Comparison of ENCODE assay signal across 20 mouse cellular contexts in genomic region chr5:107847817-107848216, GRCm38 (mm10). TPM values are rescaled to one million over a fixed set of nuclear protein-coding genes. Genes with fewer than 3 reads are reported as not detected.
"Had no signal": no experiment of that assay in that cellular context is flagged by ENCODE, and none has a peak within 500 bp of the region (broad histone marks: within the 10 kb centered on the region; RNA-seq: fewer than 3 reads in every experiment).

No protein-coding gene starts in this region.

- H3K4me1 ChIP-seq: midbrain, embryonic 10.5 days; midbrain, embryonic 15.5 days; neural tube, embryonic 12.5 days had no signal

- DNase-seq: spleen, adult 18-20 months; thymus, adult 2 months; thymus, postnatal 25 days had no signal

- H3K27ac ChIP-seq: kidney, embryonic 15.5 days; limb, embryonic 15.5 days; liver, embryonic 12.5 days; midbrain, embryonic 10.5 days; midbrain, embryonic 15.5 days; neural tube, embryonic 12.5 days had no signal

- H3K4me3 ChIP-seq: kidney, embryonic 15.5 days; limb, embryonic 15.5 days; liver, embryonic 12.5 days; midbrain, embryonic 10.5 days; midbrain, embryonic 15.5 days; neural tube, embryonic 12.5 days had no signal

- H3K36me3 ChIP-seq: midbrain, embryonic 15.5 days; neural tube, embryonic 12.5 days had no signal

- H3K4me2 ChIP-seq: kidney, embryonic 15.5 days; limb, embryonic 15.5 days; liver, embryonic 12.5 days; lung, embryonic 14.5 days; midbrain, embryonic 15.5 days; neural tube, embryonic 12.5 days had no signal

- H3K27me3 ChIP-seq: kidney, embryonic 15.5 days; limb, embryonic 15.5 days; liver, embryonic 12.5 days; midbrain, embryonic 15.5 days; neural tube, embryonic 12.5 days had no signal

- H3K9me3 ChIP-seq: kidney, embryonic 15.5 days; limb, embryonic 15.5 days; midbrain, embryonic 15.5 days had no signal

- ATAC-seq: intestine, embryonic 16.5 days; liver, embryonic 12.5 days; midbrain, embryonic 15.5 days had no signal

- H3K9ac ChIP-seq: kidney, embryonic 15.5 days; limb, embryonic 15.5 days; liver, embryonic 12.5 days; lung, embryonic 14.5 days; midbrain, embryonic 15.5 days; neural tube, embryonic 12.5 days had no signal

RNA-seq across cellular contexts. Expression of gene Ube2d2b, which starts 17.9 kb away (rescaled TPM):
- total RNA-seq: layer of hippocampus, adult 8-10 months; layer of hippocampus, postnatal 14 days; left cerebral cortex, adult 8-10 months; left cerebral cortex, postnatal 4 days; monocyte, adult 5-6 weeks; neutrophil, adult 5-6 weeks had no signal
- polyA plus RNA-seq: kidney, adult 2 months; large intestine, adult 2 months; limb, embryonic 15.5 days; urinary bladder, adult 2 months had no signal
